Mouse (Mus musculus): ENCODE data around the gene Trmt112.
"Not testable (repeated sequence)": the region's sequence is repeated elsewhere in the genome, so short reads cannot be mapped to it uniquely, and the experiment has no call there.

Gene Trmt112

GRCm38 (mm10) chr19:6909507-6910289 is at the start of gene Trmt112, which contains the start of gene Prdx5:
Trmt112 (plus strand) TSS chr19:6909698.
Prdx5 (minus strand) TSS chr19:6910106.
- peak; percentile 85 for DNase-seq

- DNase-seq, result no peak
Observed at GRCm38 (mm10) chr19:6859971-6860370, 49.5 kb upstream of the Trmt112 start.

DNA sequence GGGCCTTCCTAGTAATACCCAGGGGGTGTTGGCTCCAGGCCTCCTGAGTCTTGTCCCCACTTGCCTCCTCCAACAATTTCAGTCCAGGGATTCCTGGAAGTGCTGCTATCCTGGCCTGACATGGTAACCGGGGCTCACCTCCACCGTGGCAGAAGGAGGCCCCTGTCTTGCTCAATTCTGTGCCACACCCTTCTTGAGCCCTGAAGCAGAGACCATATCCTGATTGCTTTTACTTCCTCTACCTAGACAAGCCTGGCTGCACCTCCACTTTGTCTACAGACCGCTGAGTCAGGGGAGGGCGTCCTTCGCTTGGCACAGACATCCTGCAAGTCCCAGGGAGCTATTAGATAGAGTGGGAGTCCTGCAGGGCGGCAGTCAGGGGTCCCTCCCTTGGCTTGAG is 48.8 kb upstream of the Trmt112 start:
- DNase-seq, result no peak

GRCm38 (mm10) chr19:6861451-6861850 is 48.0 kb upstream of the Trmt112 start:
- no peak for DNase-seq

- DNase-seq, result no peak
Observed at GRCm38 (mm10) chr19:6869355-6869754, 40.1 kb upstream of the Trmt112 start.

- no peak for DNase-seq
Observed at GRCm38 (mm10) chr19:6871574-6872271, 37.8 kb upstream of the Trmt112 start.

DNA sequence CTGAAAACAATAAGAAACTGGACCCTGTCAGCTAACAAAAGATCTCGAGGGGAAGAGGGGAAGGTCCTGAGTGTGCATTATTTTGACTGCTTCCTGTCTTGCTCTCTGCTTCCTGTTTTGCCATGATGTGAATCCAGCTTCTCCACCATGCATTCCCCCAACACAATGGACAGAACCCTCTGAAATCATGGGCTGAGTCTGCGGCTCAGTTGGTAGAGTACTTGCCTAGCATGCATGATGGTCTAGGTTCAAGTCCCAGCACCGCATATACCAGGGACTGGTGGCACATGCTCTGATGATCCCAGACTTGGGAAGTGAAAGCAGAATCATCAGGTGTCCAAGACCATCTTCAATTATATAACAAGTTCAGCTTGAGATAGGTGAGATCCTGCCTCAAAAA is 36.8 kb upstream of the Trmt112 start:
- DNase-seq, result no peak

- no peak for DNase-seq
Observed at GRCm38 (mm10) chr19:6874257-6874656, 35.2 kb upstream of the Trmt112 start.

GRCm38 (mm10) chr19:6875834-6876233 is 33.7 kb upstream of the Trmt112 start:
- no peak for DNase-seq

DNA sequence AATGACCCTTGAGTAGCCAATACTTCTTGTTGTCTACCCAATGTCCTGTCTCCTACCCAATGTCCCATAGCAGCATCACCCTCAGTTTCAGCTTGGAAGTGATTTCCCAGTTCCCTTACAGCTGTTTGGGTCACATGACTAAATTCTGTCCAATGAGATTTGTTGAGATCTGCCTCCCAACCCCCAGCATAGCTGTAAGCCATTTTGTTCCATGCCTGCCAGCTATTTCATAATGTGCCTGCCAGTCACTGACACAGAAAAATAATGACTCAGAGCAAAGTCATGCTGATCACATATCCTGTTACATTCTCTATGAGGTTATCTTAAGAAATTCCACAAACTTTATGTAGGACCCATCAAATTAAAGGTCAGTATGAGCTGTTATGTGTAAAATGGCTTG is 32.7 kb upstream of the Trmt112 start:
- DNase-seq, result no peak

DNA sequence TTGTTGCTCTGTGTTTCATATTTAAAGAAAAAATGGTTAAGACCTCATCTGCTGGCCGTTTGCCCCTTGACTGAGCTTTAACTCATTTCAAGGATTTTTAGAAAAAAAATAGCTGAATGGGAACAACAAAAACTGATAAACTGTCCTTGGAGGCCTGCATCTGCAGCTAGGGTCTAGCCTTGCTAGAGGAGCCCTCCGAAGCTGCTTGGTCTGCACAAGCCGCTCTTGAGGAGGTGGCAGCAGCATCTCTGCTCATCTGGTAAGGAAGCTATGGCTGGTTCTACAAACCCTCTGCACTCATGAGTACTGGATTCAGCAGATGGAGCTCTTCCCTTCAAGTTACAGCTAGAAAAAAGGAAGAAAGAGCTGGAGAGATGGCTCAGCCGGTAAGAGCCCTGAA is 31.5 kb upstream of the Trmt112 start:
- DNase-seq, result no peak

DNA sequence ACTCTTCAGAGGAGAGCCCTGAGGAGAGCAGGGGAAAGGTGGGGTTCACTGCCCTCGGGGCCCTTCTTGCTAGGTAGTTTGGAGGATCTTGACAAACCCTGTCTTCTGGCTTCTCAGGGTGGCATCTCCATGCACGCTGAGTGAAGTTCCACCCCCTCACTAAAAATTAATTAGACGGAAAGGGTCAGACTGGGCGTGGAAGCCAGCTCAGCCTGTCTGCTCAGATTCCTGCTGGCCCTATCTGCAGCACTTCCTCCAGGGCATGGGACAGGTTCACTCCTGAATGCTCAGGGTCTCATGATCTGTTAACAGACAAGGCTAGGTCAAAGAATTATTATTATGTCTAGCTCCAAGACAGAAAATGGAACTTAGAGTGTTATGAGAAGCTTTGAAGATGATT is 17.0 kb upstream of the Trmt112 start:
- DNase-seq, result no peak

DNA sequence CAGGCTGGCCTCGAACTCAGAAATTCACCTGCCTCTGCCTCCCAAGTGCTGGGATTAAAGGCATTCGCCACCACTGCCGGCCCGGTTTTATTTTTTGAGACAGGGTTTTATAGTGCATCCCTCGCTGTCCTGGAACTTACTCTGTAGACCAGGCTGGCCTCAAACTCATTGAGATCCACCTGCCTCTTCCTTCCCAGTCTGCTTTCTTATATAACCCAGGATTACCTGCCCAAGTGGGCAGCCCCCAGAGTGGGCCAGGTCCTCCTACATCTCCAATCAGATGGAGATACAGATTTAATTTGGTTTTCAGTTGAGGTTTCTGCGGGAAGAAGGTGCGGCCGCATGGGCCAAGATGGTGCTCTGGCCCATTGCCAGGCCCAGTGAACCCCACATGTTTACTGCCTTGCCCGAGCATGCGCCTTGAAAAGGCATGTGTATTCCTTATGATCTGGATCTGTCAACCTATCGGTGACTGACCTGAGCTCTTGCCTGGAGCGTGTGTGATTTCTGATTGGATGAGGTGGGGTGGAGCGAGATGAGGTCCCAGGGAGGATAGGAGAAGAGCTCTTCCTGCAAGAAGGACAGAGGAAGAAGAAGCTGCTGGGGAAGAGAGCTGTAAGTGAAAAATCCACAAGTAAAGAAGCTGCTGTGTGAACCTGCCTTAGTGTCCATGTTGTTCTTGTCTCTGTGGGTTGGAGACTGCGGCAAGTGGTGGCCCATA is 15.6 kb upstream of the Trmt112 start:
- DNase-seq, result no peak

DNA sequence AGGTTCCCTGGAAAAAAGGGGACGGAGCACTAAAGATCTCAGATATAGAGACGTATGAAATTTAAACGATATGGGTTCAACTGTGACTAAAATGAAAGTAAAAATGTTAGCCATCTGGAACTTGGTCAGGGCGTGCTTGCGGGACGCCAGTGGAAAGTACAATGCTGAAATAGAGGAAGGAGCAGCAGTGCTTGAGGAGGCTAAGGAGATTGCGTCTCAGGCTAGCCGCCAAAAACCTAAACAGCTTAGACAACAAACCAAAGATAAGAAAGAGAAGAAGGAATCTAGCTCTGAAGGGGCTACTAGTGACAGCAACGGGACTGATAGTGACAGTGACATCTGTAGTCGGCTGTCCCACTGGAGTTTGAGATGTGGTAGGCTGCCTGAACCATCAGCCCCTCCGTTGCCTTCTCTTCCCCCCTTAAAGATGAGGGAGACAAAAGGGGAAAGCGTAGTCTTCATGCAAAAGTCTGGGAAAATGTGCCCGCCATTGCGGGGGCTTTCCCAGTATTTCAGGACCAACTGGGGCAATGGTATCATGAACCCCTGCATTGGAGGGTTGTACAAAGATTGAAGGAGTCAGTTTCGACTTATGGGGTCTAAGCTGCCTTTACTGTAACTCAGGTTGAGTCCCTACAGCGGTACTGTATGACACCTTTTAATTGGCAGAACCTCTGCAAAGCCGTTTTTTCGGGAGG is 13.7 kb upstream of the Trmt112 start:
- DNase-seq, result not testable (repeated sequence)

DNA sequence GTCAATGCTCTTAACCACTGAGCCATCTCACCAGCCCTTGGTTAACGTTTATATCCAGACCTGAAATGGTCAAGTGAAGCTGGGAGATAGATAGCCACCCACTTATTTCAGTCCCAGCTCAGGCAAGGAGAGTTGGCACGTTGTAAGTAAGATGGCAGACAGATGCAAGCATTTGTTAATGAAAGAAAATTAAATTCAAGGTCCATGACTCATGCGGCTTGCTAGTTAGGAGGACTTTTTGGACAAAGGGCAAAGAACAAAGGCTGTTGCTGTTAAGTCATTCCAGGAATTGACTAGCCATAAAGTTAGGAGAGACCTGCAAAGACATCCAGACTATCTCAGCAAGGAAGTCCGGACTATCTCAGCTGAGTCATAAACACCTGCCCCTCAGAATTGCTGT is 9.9 kb upstream of the Trmt112 start:
- DNase-seq, result no peak

- DNase-seq, result no peak
Observed at GRCm38 (mm10) chr19:6903031-6903430, 6.5 kb upstream of the Trmt112 start.

DNA sequence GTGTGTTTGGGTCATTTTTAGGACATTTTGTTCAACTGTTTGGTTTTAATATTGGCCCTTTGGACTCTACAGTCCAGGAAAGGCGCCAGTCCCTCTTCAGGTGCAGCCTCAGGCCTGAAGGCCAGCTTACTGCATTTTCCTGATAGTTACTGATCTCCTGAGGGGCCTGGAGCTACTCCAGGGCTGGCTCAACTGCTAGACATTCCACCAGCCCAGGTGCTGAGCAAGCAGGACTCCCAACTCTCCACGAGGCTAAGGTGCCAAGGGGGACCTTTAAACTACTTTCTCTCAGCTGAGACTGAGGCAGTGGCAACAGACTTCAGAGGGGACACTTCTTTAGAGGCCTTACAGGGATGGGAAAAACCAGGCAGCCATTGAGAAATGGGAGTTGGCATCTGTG is 4.7 kb upstream of the Trmt112 start:
- DNase-seq, result no peak

GRCm38 (mm10) chr19:6905498-6906159 is 3.9 kb upstream of the Trmt112 start:
- DNase-seq, result no peak

GRCm38 (mm10) chr19:6906199-6906598 is 3.3 kb upstream of the Trmt112 start:
- peak; percentile 14 for DNase-seq

GRCm38 (mm10) chr19:6907094-6907493 is 2.4 kb upstream of the Trmt112 start:
- peak; percentile 31 for DNase-seq

DNA sequence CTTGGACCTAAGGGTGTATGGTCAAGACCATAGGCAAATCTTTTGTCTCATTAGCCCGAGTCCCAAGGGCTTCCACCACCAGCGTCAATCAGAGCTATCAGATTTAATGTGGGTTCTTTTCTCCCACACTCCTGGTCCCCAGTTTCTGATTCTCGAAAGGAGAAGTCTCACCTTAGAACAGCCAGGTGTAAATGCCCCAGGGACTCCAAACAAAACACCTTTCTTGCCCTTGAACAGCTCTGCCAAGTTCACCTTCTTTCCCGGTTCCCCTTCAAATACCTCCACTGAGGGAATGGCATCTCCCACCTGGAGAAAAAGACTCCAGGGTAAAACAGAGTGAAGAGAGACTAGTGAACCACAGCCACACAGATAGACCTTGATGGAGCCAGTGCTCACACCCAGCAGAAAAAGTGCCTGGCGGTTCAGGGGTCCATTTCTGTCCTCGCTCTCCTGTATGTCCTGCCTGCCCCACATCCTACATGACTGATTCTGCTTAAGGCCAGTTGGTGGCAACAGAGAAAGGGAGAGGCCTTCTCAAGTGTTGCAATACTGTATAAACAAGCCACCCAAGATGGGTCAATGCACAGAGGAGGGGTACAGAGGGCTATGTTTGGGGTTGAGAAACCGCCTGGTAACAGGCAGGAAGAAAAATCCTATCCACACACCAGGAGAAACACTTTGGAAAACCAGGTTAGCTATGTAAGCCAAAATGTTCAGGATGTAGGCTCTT is 1.5 kb upstream of the Trmt112 start:
- peak; percentile 27 for DNase-seq

DNA sequence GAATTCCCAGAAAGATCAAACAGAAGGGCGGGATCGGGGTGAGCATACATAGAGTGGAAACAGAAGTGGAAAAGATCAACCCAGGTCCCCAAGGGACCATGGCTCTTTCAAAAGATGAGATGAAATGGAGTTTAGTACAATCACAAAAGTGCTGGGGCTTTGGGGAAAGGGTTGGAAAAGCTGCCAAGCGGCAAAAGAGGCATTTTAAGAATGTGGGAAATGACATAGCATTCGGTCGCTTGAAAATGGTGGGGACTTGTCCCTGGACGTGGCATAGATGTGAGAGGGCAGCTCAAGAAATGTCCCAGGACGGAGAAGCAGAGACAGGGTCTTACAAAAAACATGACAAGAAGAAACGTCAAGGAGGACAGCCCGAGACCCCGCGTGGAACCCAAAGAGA is 477 bp upstream of the Trmt112 start:
- DNase-seq, result no peak

All from cerebellum, adult 8-10 months (tissue).